Mouse (Mus musculus) frontal cortex, postnatal 10 days (tissue): ENCODE data around the gene Fsd1l.
A peak's percentile ranks its signal among the peaks of the same experiment; 100 is the strongest.

Experiments
- DNase-seq, 2 experiments: peaks; one replicate each; pipeline ENCODE4 v3.0.0; 2022; ENCODE audit warnings: low spot score in 2 of 2, mixed read lengths in 1 of 2

Gene Fsd1l

GRCm38 (mm10) chr4:53738956-53739616 lies 107.8 kb downstream of the Fsd1l start:
- peak in 1 of 2 experiments; percentile 35 for DNase-seq

DNA sequence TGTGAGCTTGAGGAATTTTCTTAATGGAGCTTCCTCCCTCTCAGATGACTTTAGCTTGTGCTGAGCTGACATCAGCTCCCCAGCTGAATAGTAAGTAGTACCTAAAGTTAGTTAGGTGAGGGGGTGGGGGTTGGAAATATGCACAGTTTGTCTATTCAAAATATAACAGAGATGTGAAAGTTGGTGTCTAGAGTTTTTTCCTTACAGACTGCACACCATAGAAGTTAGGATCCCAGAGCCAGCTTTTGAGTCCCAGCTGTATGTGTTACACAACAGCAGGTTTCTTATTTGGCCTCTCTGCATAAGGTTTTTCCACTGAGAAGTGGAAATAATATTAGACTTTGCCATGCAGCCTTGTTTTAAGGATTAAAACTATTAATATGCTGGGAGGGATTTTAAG lies 118.6 kb downstream of the Fsd1l start:
- no peak for DNase-seq

DNA sequence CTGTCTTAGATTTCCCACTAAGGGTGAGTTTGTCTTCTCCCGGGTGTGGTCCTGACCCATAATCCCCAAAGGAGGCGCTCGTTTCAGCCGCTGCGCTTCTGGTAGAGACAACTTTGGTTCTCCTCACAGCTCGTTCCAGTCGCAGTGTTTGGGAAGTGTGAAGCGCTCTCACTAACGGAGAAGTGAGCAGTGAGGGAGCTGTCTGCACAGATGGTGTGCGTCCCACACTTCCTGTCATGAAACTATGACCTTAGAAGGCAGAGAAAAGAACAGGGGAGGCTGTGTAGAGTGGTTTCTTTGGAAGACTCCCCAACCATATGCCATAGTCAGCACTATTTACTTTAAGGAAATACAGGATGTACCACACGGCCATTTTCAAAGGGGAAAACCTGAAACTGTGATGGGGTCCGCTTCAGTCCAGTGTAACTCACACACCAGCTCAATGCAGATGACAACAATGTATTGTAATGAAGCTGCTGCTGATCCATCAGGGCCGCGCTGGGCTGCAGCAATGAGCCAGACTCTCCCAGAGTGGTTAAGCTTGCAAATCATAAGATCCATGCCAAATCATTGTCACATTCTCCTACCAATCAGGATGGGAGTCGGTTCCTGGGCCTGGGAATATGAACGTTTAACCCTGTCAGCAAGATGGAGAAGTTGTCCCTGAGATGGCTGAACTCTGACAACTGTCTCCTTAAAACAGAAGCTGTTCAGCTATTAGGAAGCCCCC lies 119.3 kb downstream of the Fsd1l start:
- peak in 1 of 2 experiments; percentile 29 for DNase-seq
